Comparison of ENCODE assay signal across 8 mouse cellular contexts in the genomic region with DNA sequence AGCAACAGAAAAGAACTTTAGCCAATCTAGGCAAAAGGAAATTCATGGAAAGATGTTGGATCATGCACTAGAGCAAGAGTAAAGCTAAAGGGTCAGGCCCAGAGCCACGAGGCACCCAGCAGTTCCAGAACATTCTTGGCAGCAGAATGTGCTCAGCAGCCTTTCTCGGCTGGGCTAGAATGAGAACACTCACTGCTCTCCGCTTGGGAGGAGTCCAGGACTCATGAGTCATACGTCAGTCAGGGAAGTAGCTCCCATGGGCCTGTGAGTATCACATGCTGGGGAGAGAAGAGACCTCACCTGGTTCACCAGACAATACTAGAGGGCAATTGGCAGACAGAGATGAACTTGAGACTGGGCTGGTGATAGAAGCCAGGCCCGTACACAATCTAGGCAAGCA. TPM values are rescaled to one million over a fixed set of nuclear protein-coding genes. Genes with fewer than 3 reads are reported as not detected.
DNase-seq lines count a peak whose midpoint lies in the region; ATAC-seq and TF ChIP-seq lines count a peak whose summit lies in the region.

No protein-coding gene starts in this region.

- H3K27ac ChIP-seq in lung, embryonic 16.5 days (ENCODE audit: low read length) = no peak overlapping the region

- H3K4me2 ChIP-seq in lung, embryonic 16.5 days (ENCODE audit: low read depth, low read length) = no peak overlapping the region

- H3ac ChIP-seq in C2C12 (ENCODE audit: control insufficient read depth, insufficient read length, low read depth) = no peak overlapping the region

- WGBS in lung, embryonic 16.5 days = 42% methylated on average over 5 of the region's 5 CpGs

- no peak overlapping the region for H3K9ac ChIP-seq in lung, embryonic 16.5 days (ENCODE audit: low read length)

- no peaks in the 10 kb centered on the region for H3K79me3 ChIP-seq in C2C12 (ENCODE audit: low read depth)

- H3K27me3 ChIP-seq in C2C12 (ENCODE audit: control insufficient read depth, insufficient read depth, insufficient read length) = peaks cover 4% of the 10 kb centered on the region
- no peaks in the 10 kb centered on the region for H3K27me3 ChIP-seq in lung, embryonic 16.5 days (ENCODE audit: control insufficient read depth, insufficient read depth, low read depth, low read length)

- peak; percentile 85 for DNase-seq in adrenal gland, postnatal 25 days
- peak; percentile 70 for DNase-seq in gastrocnemius, postnatal 10 days
- peak; percentile 62 to 67 for DNase-seq in kidney, postnatal 36 days
- DNase-seq in urinary bladder, postnatal 10 days (ENCODE audit: low spot score) = peak; percentile 56
- no peak for DNase-seq in embryo, embryonic 9.5 days (ENCODE audit: extremely low spot score)
- DNase-seq in thymus, postnatal 14 days = no peak

- no peaks in the 10 kb centered on the region for H3K36me3 ChIP-seq in C2C12 (ENCODE audit: control insufficient read depth, insufficient read depth)
- no peaks in the 10 kb centered on the region for H3K36me3 ChIP-seq in lung, embryonic 16.5 days (ENCODE audit: control insufficient read depth, insufficient read depth, low read length)

- H3K79me2 ChIP-seq in C2C12 (ENCODE audit: control insufficient read depth, insufficient read depth) = no peaks in the 10 kb centered on the region

- TF ChIP-seq CTCF in C2C12 (IDR thresholded peaks at IDR 0.05; ENCODE audit: control insufficient read depth, insufficient read depth, insufficient read length) = no peak

- peaks cover 19% of the 10 kb centered on the region for H3K4me1 ChIP-seq in lung, embryonic 16.5 days (replicated peaks; ENCODE audit: control insufficient read depth, insufficient read depth, low read length)

- no peak overlapping the region for H3K4me3 ChIP-seq in C2C12 (ENCODE audit: insufficient read depth, poor library complexity, severe bottlenecking)
- H3K4me3 ChIP-seq in lung, embryonic 16.5 days (ENCODE audit: low read length) = no peak overlapping the region

- peak; percentile 71 for ATAC-seq in lung, embryonic 16.5 days (ENCODE audit: low read depth)

- H3K9me3 ChIP-seq in lung, embryonic 16.5 days (ENCODE audit: control insufficient read depth, low read length) = no peaks in the 10 kb centered on the region

TF ChIP-seq in C2C12, 6 proteins besides CTCF, POLR2A, EP300 and RAD21:
- TF ChIP-seq CEBPB (IDR thresholded peaks at IDR 0.05; ENCODE audit: low read depth) (no peak), MAX (IDR thresholded peaks at IDR 0.05) (peak; percentile 77), USF1 (IDR thresholded peaks at IDR 0.05; ENCODE audit: low read depth) (peak; percentile 36)

RNA-seq across cellular contexts. Expression of a gene that starts 39.8 kb away (rescaled TPM):
- 7.4 TPM for polyA plus RNA-seq in C2C12 (2012; fragmentation: generic; extraction: Trizol)
- total RNA-seq in adrenal gland, postnatal 25 days (2021) = 23.7 and 25.2 TPM in 2 replicates
- 1 to 10 TPM; 7.6 to 8.7 TPM for total RNA-seq in gastrocnemius, postnatal 10 days (2021)
- 14.7 and 19.6 TPM in 2 replicates for polyA plus RNA-seq in lung, embryonic 16.5 days (2015; fragmentation: Nextera tagmentation; extraction: Ambion mirVana)

Comparison
In these comparisons a context has a peak if more than half of its experiments do, and no peak if none do; other contexts are left out.
1. DNase-seq: peak in adrenal gland, postnatal 25 days (single experiment), gastrocnemius, postnatal 10 days (single experiment), kidney, postnatal 36 days (2 of 2) and urinary bladder, postnatal 10 days (single experiment); none in embryo, embryonic 9.5 days (single experiment) and thymus, postnatal 14 days (single experiment).